Mouse (Mus musculus): Measurements from ENCODE around the gene Grb10.

The Grb10 gene

GRCm38 (mm10) chr11:11944814-11945213 lies 93.7 kb downstream of the Grb10 start:
- DNase-seq (ENCODE audit: low spot score): no peak

GRCm38 (mm10) chr11:11944082-11944349 lies 94.5 kb downstream of the Grb10 start:
- DNase-seq (ENCODE audit: low spot score): no peak

- no peak for DNase-seq (ENCODE audit: low spot score)
Observed at GRCm38 (mm10) chr11:11943240-11944081, 95.0 kb downstream of the Grb10 start.

- DNase-seq (ENCODE audit: low spot score): no peak
Observed at GRCm38 (mm10) chr11:11942320-11943217, 95.9 kb downstream of the Grb10 start.

GRCm38 (mm10) chr11:11940833-11941681 lies 97.4 kb downstream of the Grb10 start:
- no peak for DNase-seq (ENCODE audit: low spot score)

- DNase-seq (ENCODE audit: low spot score): no peak
Observed at GRCm38 (mm10) chr11:11939611-11940010, 98.9 kb downstream of the Grb10 start.

GRCm38 (mm10) chr11:11938591-11938990 lies 99.9 kb downstream of the Grb10 start:
- DNase-seq (ENCODE audit: low spot score): no peak

GRCm38 (mm10) chr11:11937340-11938030 lies 101.0 kb downstream of the Grb10 start:
- no peak for DNase-seq (ENCODE audit: low spot score)

GRCm38 (mm10) chr11:11934808-11935207 lies 103.7 kb downstream of the Grb10 start:
- no peak for DNase-seq (ENCODE audit: low spot score)

- DNase-seq (ENCODE audit: low spot score): peak; percentile 62
Observed at GRCm38 (mm10) chr11:11932102-11932789, 106.2 kb downstream of the Grb10 start.

GRCm38 (mm10) chr11:11931688-11932087 lies 106.8 kb downstream of the Grb10 start:
- no peak for DNase-seq (ENCODE audit: low spot score)

- DNase-seq (ENCODE audit: low spot score): no peak
Observed at GRCm38 (mm10) chr11:11930527-11930926, 108.0 kb downstream of the Grb10 start.

- no peak for DNase-seq (ENCODE audit: low spot score)
Observed at GRCm38 (mm10) chr11:11929059-11929458, 109.4 kb downstream of the Grb10 start.

- DNase-seq (ENCODE audit: low spot score): no peak
Observed at GRCm38 (mm10) chr11:11928586-11928985, 109.9 kb downstream of the Grb10 start.

- no peak for DNase-seq (ENCODE audit: low spot score)
Observed at GRCm38 (mm10) chr11:11923900-11924299, 114.6 kb downstream of the Grb10 start.

GRCm38 (mm10) chr11:11923345-11923744 lies 115.1 kb downstream of the Grb10 start:
- no peak for DNase-seq (ENCODE audit: low spot score)

- DNase-seq (ENCODE audit: low spot score): no peak
Observed at GRCm38 (mm10) chr11:11922106-11922505, 116.4 kb downstream of the Grb10 start.

- DNase-seq (ENCODE audit: low spot score): no peak
Observed at GRCm38 (mm10) chr11:11907703-11908413, 130.6 kb downstream of the Grb10 start.

GRCm38 (mm10) chr11:11905518-11905917 lies 133.0 kb downstream of the Grb10 start:
- no peak for DNase-seq (ENCODE audit: low spot score)

GRCm38 (mm10) chr11:11904995-11905394 lies 133.5 kb downstream of the Grb10 start:
- no peak for DNase-seq (ENCODE audit: low spot score)

Data from layer of hippocampus, adult 11-12 months (tissue).